Comparison of ENCODE assay signal across 17 mouse cellular contexts in the genomic region with DNA sequence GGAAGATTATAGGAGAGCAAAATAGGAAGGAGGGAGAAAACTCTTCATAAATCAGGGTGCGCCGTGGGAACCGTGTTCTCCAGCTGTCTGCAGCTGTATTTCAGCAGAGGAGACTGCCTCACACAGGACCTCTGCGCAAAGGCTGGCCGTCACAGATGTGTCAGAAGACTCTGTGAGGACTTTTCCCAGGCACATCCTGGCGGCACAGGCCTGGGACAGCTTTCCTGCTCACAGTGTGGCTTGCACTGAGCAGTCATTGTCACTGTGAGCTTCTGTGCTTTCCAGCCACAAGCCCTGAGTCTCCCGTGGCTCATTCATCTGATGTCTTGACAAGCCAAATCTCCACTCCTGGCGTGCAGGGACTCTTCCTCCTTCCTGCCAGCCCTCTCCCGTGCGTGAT.
DNase-seq lines count a peak whose midpoint lies in the region; ATAC-seq and TF ChIP-seq lines count a peak whose summit lies in the region.
"Had no signal": no experiment of that assay in that cellular context is flagged by ENCODE, and none has a peak within 500 bp of the region (broad histone marks: within the 10 kb centered on the region; RNA-seq: fewer than 3 reads in every experiment).

No protein-coding gene starts in this region.

- H3K27ac ChIP-seq in forebrain, embryonic 10.5 days = 0 out of 2 replicates have a peak overlapping the region, but pooled peaks have one; percentile 3
- no peak overlapping the region for H3K27ac ChIP-seq in forebrain, embryonic 16.5 days (ENCODE audit: low read length)
- H3K27ac ChIP-seq in hindbrain, embryonic 11.5 days (ENCODE audit: low read depth, low read length) = peak overlapping the region; percentile 19; the same call in 1 of the 2 replicates
- no peak overlapping the region for H3K27ac ChIP-seq in midbrain, postnatal 0 days (ENCODE audit: low read depth, low read length)
- H3K27ac ChIP-seq: heart, embryonic 13.5 days; kidney, postnatal 0 days had no signal

- H3K36me3 ChIP-seq in forebrain, embryonic 10.5 days (replicated peaks) = peaks cover 55% of the 10 kb centered on the region
- H3K36me3 ChIP-seq in forebrain, embryonic 16.5 days (ENCODE audit: control insufficient read depth, insufficient read depth) = no peaks in the 10 kb centered on the region
- peaks cover 2% of the 10 kb centered on the region; the same call in 1 of the 2 replicates for H3K36me3 ChIP-seq in hindbrain, embryonic 11.5 days (ENCODE audit: control insufficient read depth, insufficient read depth, low read length)
- peaks cover 16% of the 10 kb centered on the region for H3K36me3 ChIP-seq in midbrain, postnatal 0 days (ENCODE audit: insufficient read depth, low read length)

- H3K9me3 ChIP-seq in forebrain, embryonic 10.5 days = no peaks in the 10 kb centered on the region
- H3K9me3 ChIP-seq in forebrain, embryonic 16.5 days (ENCODE audit: control insufficient read depth, low read length) = no peaks in the 10 kb centered on the region
- no peaks in the 10 kb centered on the region for H3K9me3 ChIP-seq in hindbrain, embryonic 11.5 days (ENCODE audit: control insufficient read depth, low read length)
- H3K9me3 ChIP-seq in midbrain, postnatal 0 days (ENCODE audit: low read length) = no peaks in the 10 kb centered on the region
- H3K9me3 ChIP-seq: heart, embryonic 13.5 days had no signal

- no peak overlapping the region for H3K4me2 ChIP-seq in forebrain, embryonic 16.5 days (ENCODE audit: low read length)
- no peak overlapping the region for H3K4me2 ChIP-seq in hindbrain, embryonic 11.5 days (replicated peaks; ENCODE audit: low read depth, low read length)
- H3K4me2 ChIP-seq in midbrain, postnatal 0 days (ENCODE audit: low read depth, low read length, poor library complexity, severe bottlenecking) = no peak overlapping the region
- H3K4me2 ChIP-seq: heart, embryonic 13.5 days; liver, embryonic 11.5 days had no signal

- WGBS in forebrain, embryonic 10.5 days = 85% methylated on average over 10 of the region's 10 CpGs
- 33% methylated on average over 10 of the region's 10 CpGs for WGBS in forebrain, embryonic 16.5 days
- WGBS in hindbrain, embryonic 11.5 days = 67% methylated on average over 10 of the region's 10 CpGs
- WGBS in midbrain, postnatal 0 days = 48% methylated on average over 10 of the region's 10 CpGs

- DNase-seq in forebrain, embryonic 10.5 days (ENCODE audit: extremely low spot score, low spot score) = no peak
- DNase-seq in lung, postnatal 10 days = peak; percentile 38
- no peak for DNase-seq in lung, adult 18-20 months
- DNase-seq in hindbrain, embryonic 11.5 days (ENCODE audit: low spot score) = no peak
- peak; percentile 52 for DNase-seq in midbrain, postnatal 0 days (ENCODE audit: low spot score)
- DNase-seq in frontal cortex, postnatal 25 days (ENCODE audit: low spot score in 2 of 2) = no peak
- no peak for DNase-seq in spleen, adult 18-20 months
- DNase-seq: cerebellum, adult 9-11 months; gastrocnemius, postnatal 10 days; layer of hippocampus, adult 9-11 months; retina, postnatal 1 day had no signal

- H3K4me1 ChIP-seq in forebrain, embryonic 10.5 days = peaks cover 13% of the 10 kb centered on the region
- H3K4me1 ChIP-seq in forebrain, embryonic 16.5 days (replicated peaks; ENCODE audit: control insufficient read depth, insufficient read depth, low read length) = peaks cover 3% of the 10 kb centered on the region; the same call in 1 of the 2 replicates
- H3K4me1 ChIP-seq in hindbrain, embryonic 11.5 days (replicated peaks; ENCODE audit: control insufficient read depth, insufficient read depth, low read length) = 0 out of 2 replicates have a peak, but pooled peaks cover 2% of the 10 kb centered on the region
- H3K4me1 ChIP-seq in midbrain, postnatal 0 days (ENCODE audit: insufficient read depth, low read length) = no peaks in the 10 kb centered on the region

- H3K27me3 ChIP-seq in forebrain, embryonic 10.5 days (ENCODE audit: poor library complexity, severe bottlenecking) = no peaks in the 10 kb centered on the region
- no peaks in the 10 kb centered on the region for H3K27me3 ChIP-seq in forebrain, embryonic 16.5 days (replicated peaks; ENCODE audit: control insufficient read depth, insufficient read depth, low read length)
- H3K27me3 ChIP-seq in hindbrain, embryonic 11.5 days (ENCODE audit: control insufficient read depth, insufficient read depth, low read length) = no peaks in the 10 kb centered on the region
- no peaks in the 10 kb centered on the region for H3K27me3 ChIP-seq in midbrain, postnatal 0 days (ENCODE audit: insufficient read depth, low read length)
- H3K27me3 ChIP-seq: heart, embryonic 13.5 days; Patski had no signal

- ATAC-seq in forebrain, embryonic 16.5 days = no peak
- no peak for ATAC-seq in hindbrain, embryonic 11.5 days (ENCODE audit: low FRiP score)
- no peak for ATAC-seq in midbrain, postnatal 0 days (ENCODE audit: low FRiP score)
- ATAC-seq: Patski had no signal

- H3K9ac ChIP-seq in forebrain, embryonic 16.5 days (replicated peaks; ENCODE audit: low read depth, low read length) = no peak overlapping the region
- H3K9ac ChIP-seq in hindbrain, embryonic 11.5 days (ENCODE audit: low read depth, low read length) = no peak overlapping the region
- H3K9ac ChIP-seq in midbrain, postnatal 0 days (replicated peaks; ENCODE audit: low read length, poor library complexity, severe bottlenecking) = no peak overlapping the region
- H3K9ac ChIP-seq: heart, embryonic 13.5 days had no signal

- TF ChIP-seq CTCF in midbrain, postnatal 0 days (IDR thresholded peaks at IDR 0.05) = no peak

- no peak overlapping the region for H3K4me3 ChIP-seq in forebrain, embryonic 10.5 days
- no peak overlapping the region for H3K4me3 ChIP-seq in forebrain, embryonic 16.5 days (replicated peaks; ENCODE audit: low read length)
- no peak overlapping the region for H3K4me3 ChIP-seq in hindbrain, embryonic 11.5 days (ENCODE audit: low read depth, low read length)
- H3K4me3 ChIP-seq in midbrain, postnatal 0 days (ENCODE audit: low read depth, low read length) = no peak overlapping the region
- H3K4me3 ChIP-seq: erythroblast, embryonic 14.5 days; heart, embryonic 13.5 days had no signal

Comparison
In these comparisons a context has a peak if more than half of its experiments do, and no peak if none do; other contexts are left out.
1. DNase-seq: peak in lung, postnatal 10 days (single experiment) and midbrain, postnatal 0 days (single experiment); none in forebrain, embryonic 10.5 days (single experiment), lung, adult 18-20 months (0 of 2), hindbrain, embryonic 11.5 days (single experiment), frontal cortex, postnatal 25 days (0 of 2) and spleen, adult 18-20 months (0 of 2).
2. H3K27ac ChIP-seq: peak in forebrain, embryonic 10.5 days (single experiment) and hindbrain, embryonic 11.5 days (single experiment); none in forebrain, embryonic 16.5 days (single experiment) and midbrain, postnatal 0 days (single experiment).